Mouse (Mus musculus) kidney, adult 2 months (tissue): ENCODE measurements around the gene Trpm8. TPM values are rescaled to one million over a fixed set of nuclear protein-coding genes. Genes with fewer than 3 reads are reported as not detected.

Source experiments
- DNase-seq: peaks from one replicate; pipeline ENCODE4 v3.0.0; 2021
- H3K27ac ChIP-seq: fragments of 200-500 bp; 2 replicates; pipeline ENCODE4 v1.5.1; 2012; ENCODE audit warnings: low read depth, low read length, control low read depth, inconsistent platforms; ENCODE audit not compliant: insufficient read depth
- H3K27me3 ChIP-seq: fragments of 200-500 bp; replicated peaks from 2 replicates; pipeline ENCODE4 v1.6.1; 2012; ENCODE audit warnings: mild to moderate bottlenecking, moderate library complexity, low read length, inconsistent platforms; ENCODE audit not compliant: control insufficient read depth, insufficient read depth
- H3K36me3 ChIP-seq: fragments of 200-500 bp; 2 replicates; pipeline ENCODE4 v1.6.1; 2012; ENCODE audit warnings: mild to moderate bottlenecking, moderate library complexity, low read length, inconsistent platforms; ENCODE audit not compliant: control insufficient read depth, insufficient read depth
- H3K4me1 ChIP-seq: fragments of 200-500 bp; 2 replicates; pipeline ENCODE4 v1.6.1; 2011; ENCODE audit warnings: low read length; ENCODE audit not compliant: control insufficient read depth, insufficient read depth
- H3K4me3 ChIP-seq: fragments of 200-500 bp; 2 replicates; pipeline ENCODE4 v1.5.1; 2011; ENCODE audit warnings: mild to moderate bottlenecking, low read depth, low read length, control low read depth; ENCODE audit not compliant: insufficient read depth
- CTCF ChIP-seq: fragments of 200-500 bp; conservative IDR thresholded peaks from 2 replicates; pipeline ENCODE4 v1.5.1; 2011; ENCODE audit warnings: low read depth, mild to moderate bottlenecking, control low read depth, low read length, moderate library complexity, mixed read lengths; ENCODE audit not compliant: insufficient read depth, insufficient read length
- POLR2A ChIP-seq: fragments of 200-500 bp; IDR thresholded peaks from one replicate; pipeline ENCODE4 v1.6.1; 2011; ENCODE audit warnings: low read depth, low read length, control low read depth
- WGBS: fragments of 180-500 bp; shearing (Covaris S2); methylation state at CpG from one replicate; pipeline ENCODE4 v1.1.7; 2018; 5-methylcytosine and 5-hydroxymethylcytosine counted together
- polyA plus RNA-seq: library from polyadenylated mRNA; depleted of rRNA; stranded (reverse); fragments of >200 nt; gene quantifications from 2 replicates; pipeline ENCODE4 v1.2.3, GENCODE M21; 2012

Gene Trpm8
- polyA plus RNA-seq, 1 experiment: not detected

DNA sequence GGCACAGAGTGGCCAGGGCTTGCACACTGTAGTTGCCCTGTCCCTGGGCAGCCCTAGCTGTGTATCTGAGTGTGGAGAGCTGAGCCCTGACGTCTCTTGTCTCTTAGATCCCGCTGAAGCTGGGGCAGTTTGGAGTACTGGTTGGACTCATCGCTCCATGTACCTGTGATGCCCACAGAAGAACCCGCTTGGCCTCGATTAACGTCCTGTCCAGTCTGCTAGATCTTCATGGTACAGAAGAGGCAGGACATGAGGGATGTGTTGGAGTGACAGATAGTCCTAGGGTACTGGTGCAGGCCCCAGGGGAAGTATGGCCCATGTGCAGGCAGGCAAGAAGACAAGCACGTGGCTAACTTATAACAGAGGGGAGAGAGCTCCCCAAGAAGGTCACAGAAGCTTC, 27.9 kb upstream of the Trpm8 start:
- WGBS: 75% methylated on average over 7 of the region's 7 CpGs
- Histone ChIP-seq H3K27me3 (no peaks in the 10 kb centered on the region), H3K36me3 (no peaks in the 10 kb centered on the region), H3K27ac (no peak overlapping the region), H3K4me3 (no peak overlapping the region), H3K4me1 (no peaks in the 10 kb centered on the region)
- no peak for DNase-seq
- TF ChIP-seq CTCF (no peak), POLR2A (no peak)

DNA sequence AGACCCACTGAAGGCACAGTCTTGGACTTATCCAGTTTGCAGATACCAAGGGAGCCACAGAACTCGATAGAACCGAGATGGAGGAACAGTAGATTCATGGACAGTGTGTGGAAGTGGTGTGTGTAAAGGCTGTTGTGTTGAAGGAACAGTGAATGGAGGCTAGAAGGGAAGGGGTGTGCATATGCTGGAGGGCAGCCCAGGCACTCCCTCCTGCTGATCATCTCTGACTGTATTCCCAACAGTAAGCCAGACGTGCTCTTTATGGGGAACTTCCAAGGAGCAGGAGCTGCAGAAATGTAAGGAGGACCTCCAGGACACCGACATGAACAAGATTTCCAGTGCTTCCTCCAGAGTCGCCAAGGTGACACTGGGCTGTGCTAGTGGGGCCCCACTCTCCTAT, 27.4 kb upstream of the Trpm8 start:
- no peak for DNase-seq
- no peaks in the 10 kb centered on the region for H3K27me3 ChIP-seq
- no peak for TF ChIP-seq POLR2A
- no peak for TF ChIP-seq CTCF
- no peaks in the 10 kb centered on the region for H3K4me1 ChIP-seq
- H3K27ac ChIP-seq: no peak overlapping the region
- H3K36me3 ChIP-seq: no peaks in the 10 kb centered on the region
- no peak overlapping the region for H3K4me3 ChIP-seq
- 81% methylated on average over 5 of the region's 5 CpGs for WGBS

DNA sequence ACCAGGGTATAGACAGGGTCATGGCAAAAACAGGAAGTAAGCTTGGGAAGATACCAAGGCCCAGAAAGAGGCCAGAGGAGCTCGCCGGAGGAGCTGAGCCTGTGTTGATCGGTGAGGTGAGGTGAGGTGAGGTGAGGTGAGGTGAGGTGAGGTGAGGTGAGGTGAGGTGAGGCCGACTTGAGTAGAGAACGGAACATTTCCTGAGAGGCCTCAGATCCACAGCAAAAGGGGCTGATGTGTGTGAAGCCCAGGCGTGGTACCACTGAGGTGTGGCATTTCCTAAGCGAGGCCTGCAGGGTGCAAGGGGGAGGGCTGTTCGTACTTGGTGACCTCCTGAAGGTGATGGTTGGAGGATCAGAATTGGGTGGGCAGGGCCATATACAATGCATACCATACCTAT, 24.4 kb upstream of the Trpm8 start:
- TF ChIP-seq POLR2A (no peak), CTCF (no peak)
- no peaks in the 10 kb centered on the region for H3K4me1 ChIP-seq
- H3K27ac ChIP-seq: no peak overlapping the region
- WGBS: 61% methylated on average over 8 of the region's 8 CpGs
- no peaks in the 10 kb centered on the region for H3K27me3 ChIP-seq
- no peaks in the 10 kb centered on the region for H3K36me3 ChIP-seq
- H3K4me3 ChIP-seq: no peak overlapping the region
- no peak for DNase-seq

DNA sequence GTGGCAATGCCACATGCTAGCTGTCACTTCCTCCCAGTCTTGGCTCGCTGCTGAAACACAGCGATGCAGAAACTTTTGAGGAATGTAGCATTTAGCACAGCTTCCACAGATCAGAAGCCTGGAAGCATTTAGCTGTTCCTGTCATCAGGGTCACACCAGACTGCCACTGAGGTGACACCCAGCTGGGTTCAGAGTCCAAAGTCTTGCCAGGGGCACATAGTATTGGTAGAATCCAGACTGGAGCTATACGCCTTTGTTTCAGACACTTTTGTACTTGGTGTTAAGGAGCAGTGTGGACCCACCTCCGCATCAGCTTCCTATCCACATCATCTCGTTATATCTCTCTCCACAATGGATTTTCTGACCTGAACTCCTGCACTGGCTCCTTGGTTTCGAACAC, 23.9 kb upstream of the Trpm8 start:
- Histone ChIP-seq H3K4me1 (no peaks in the 10 kb centered on the region), H3K36me3 (no peaks in the 10 kb centered on the region), H3K27me3 (no peaks in the 10 kb centered on the region), H3K4me3 (no peak overlapping the region), H3K27ac (no peak overlapping the region)
- TF ChIP-seq CTCF (no peak), POLR2A (no peak)
- DNase-seq: no peak
- 69% methylated on average over 6 of the region's 6 CpGs for WGBS

- no peaks in the 10 kb centered on the region for H3K27me3 ChIP-seq
- DNase-seq: no peak
- WGBS: 78% methylated on average over 12 of the region's 12 CpGs
- H3K4me1 ChIP-seq: no peaks in the 10 kb centered on the region; the same call in 1 of the 2 replicates
- H3K36me3 ChIP-seq: no peaks in the 10 kb centered on the region
- H3K4me3 ChIP-seq: no peak overlapping the region
- H3K27ac ChIP-seq: no peak overlapping the region
- TF ChIP-seq POLR2A: no peak
- no peak for TF ChIP-seq CTCF
These were observed 22.5 kb upstream of the Trpm8 start for GRCm38 (mm10) chr1:88254793-88255465.

- H3K27ac ChIP-seq: no peak overlapping the region
- H3K36me3 ChIP-seq: no peaks in the 10 kb centered on the region
- DNase-seq: no peak
- no peak overlapping the region for H3K4me3 ChIP-seq
- H3K4me1 ChIP-seq: no peaks in the 10 kb centered on the region; the same call in 1 of the 2 replicates
- WGBS: 62% methylated on average over 2 of the region's 2 CpGs
- H3K27me3 ChIP-seq: no peaks in the 10 kb centered on the region
- TF ChIP-seq CTCF (no peak), POLR2A (no peak)
These were observed 22.0 kb upstream of the Trpm8 start for GRCm38 (mm10) chr1:88255466-88255857.

GRCm38 (mm10) chr1:88255989-88256754, 21.3 kb upstream of the Trpm8 start:
- no peaks in the 10 kb centered on the region for H3K27me3 ChIP-seq
- H3K27ac ChIP-seq: no peak overlapping the region
- no peak for DNase-seq
- no peak for TF ChIP-seq POLR2A
- TF ChIP-seq CTCF: no peak
- no peak overlapping the region for H3K4me3 ChIP-seq
- H3K36me3 ChIP-seq: no peaks in the 10 kb centered on the region
- no peaks in the 10 kb centered on the region; the same call in 1 of the 2 replicates for H3K4me1 ChIP-seq
- 80% methylated on average over 13 of the region's 13 CpGs for WGBS
